Mouse (Mus musculus): ENCODE measurements at regions not wholly inside any gene's neighbourhood (a gene's known extent, or its start where the extent isn't known, plus 50 kb on each side); places are given as distances from the start of the nearest gene placed in this dataset.

- TF ChIP-seq EP300 (IDR thresholded peaks at IDR 0.05; ENCODE audit: low read depth in 1 of 2, low read length in 2 of 2) (no peak), MAX (IDR thresholded peaks at IDR 0.05; ENCODE audit: low read length) (no peak), USF1 (IDR thresholded peaks at IDR 0.05; ENCODE audit: low read depth, low read length) (no peak), CTCF (IDR thresholded peaks at IDR 0.05 in 2 of 3, conservative IDR thresholded peaks at IDR 0.05 in 1 of 3; ENCODE audit: control insufficient read depth in 1 of 3, insufficient read depth in 1 of 3, low read depth in 2 of 3, low read length in 3 of 3, poor library complexity in 1 of 3, severe bottlenecking in 1 of 3) (no peak), BHLHE40 (IDR thresholded peaks at IDR 0.05; ENCODE audit: borderline replicate concordance, low read depth, low read length) (no peak), RAD21 (IDR thresholded peaks at IDR 0.05; ENCODE audit: low read depth, low read length) (no peak), POLR2A (IDR thresholded peaks at IDR 0.05; ENCODE audit: control insufficient read depth in 1 of 2, insufficient read depth in 1 of 2, low read depth in 1 of 2, low read length in 2 of 2, poor library complexity in 1 of 2) (no peak), JUND (IDR thresholded peaks at IDR 0.05; ENCODE audit: low read depth, low read length) (no peak), ETS1 (IDR thresholded peaks at IDR 0.05; ENCODE audit: low read depth, low read length) (no peak), RCOR1 (IDR thresholded peaks at IDR 0.05; ENCODE audit: low read depth, low read length) (no peak), ZMIZ1 (IDR thresholded peaks at IDR 0.05; ENCODE audit: low read depth, low read length) (no peak), USF2 (IDR thresholded peaks at IDR 0.05; ENCODE audit: borderline replicate concordance in 1 of 2, insufficient read depth in 1 of 2, low read depth in 1 of 2, low read length in 2 of 2) (no peak)
These were observed 146.7 kb upstream of the Rgmb start for GRCm38 (mm10) chr17:15977374-15978031.
